Mouse (Mus musculus): ENCODE data around the gene Kcnh4. TPM values are rescaled to one million over a fixed set of nuclear protein-coding genes. Genes with fewer than 3 reads are reported as not detected.

Gene Kcnh4
- total RNA-seq, 2 experiments from 2014 or later = 1.1 to 1.8 TPM

DNA sequence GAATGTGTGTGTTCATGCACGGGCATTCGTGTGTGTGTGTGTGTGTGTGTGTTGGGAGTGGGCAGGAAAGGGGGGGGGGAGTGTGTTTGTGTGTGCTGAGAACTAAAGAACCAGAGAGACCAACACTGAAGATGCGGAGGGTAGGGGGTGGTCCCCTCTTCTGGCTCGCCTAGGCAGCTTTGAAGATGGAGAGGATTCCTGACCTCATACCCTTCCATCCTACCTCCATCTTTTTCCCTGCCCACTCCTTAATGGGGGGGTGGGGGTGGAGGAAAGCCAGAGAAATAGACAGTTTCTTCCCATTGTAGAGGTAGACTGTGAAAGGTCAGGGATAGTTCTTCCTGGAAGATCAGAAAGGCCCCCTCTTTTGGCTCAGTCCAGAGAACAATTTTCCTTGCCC, 46.6 kb downstream of the Kcnh4 start:
- DNase-seq (ENCODE audit: extremely low spot score in 1 of 2, low spot score in 1 of 2) = no peak

DNA sequence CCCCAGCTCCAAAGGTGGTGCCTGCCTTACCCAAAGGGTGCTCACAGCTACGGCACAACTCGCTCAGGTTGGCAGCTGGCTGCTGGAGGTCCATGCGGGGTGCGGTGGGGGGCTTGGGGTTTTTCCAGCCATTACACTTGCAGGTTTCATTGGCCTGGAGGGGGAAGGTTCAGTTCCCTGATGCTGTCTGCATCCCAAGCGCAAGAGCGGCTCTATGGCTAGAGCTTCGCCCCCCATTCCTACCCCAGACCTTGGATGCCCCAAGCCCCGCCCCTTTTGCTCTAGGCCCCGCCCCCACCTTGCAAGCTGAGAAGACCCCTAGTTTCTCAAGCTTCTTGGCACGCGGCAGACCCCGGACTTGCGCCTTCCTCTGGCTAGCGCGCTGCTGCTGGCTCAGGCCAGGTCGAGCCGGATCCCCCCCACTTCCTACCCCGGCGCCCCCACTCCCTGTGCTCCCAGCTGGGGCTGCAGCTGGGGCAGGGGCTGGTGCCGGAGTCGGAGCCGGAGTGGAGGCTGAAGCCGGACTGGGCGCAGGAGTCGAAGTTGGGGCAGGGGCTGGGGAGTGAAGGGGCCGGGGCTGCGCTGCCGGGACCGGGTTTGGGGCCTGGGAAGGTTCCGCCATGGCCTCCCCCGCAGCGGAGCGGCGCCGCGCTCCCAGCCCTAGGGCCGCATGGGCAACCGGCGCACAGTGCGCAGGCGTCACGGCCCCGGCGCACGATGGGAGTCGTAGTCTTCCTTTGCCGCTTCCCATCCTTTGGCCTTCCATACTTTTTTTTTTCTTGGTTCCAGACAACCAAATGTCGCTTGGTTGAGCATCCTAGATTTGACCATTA, 47.7 kb downstream of the Kcnh4 start, which contains the start of gene Kat2a:
Gene Kat2a, minus strand, starts transcription at position 683 of the 833 bp plus-strand sequence.
- DNase-seq (ENCODE audit: extremely low spot score in 1 of 2, low spot score in 1 of 2) = peak; percentile 72 to 75

DNA sequence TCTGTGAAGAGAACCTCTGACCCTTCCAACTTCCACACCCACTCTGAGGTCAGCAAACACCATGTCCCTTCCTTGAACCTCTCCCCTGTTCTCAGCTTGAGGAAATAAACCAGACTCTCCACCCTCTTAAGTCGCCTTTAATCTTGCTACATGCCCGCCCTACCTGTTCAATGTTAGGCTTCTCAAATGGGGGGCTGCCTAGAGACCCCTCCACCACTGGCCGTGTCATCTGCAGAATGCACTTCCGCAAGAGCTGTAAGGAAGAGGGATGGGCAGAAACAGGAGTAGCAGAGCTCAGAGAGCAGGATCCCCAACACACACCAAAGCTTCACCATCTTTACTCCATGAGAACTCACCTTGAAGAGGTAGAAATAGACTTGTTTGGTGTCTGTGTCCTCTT, 48.8 kb downstream of the Kcnh4 start:
- no peak for DNase-seq (ENCODE audit: extremely low spot score in 1 of 2, low spot score in 1 of 2)

DNA sequence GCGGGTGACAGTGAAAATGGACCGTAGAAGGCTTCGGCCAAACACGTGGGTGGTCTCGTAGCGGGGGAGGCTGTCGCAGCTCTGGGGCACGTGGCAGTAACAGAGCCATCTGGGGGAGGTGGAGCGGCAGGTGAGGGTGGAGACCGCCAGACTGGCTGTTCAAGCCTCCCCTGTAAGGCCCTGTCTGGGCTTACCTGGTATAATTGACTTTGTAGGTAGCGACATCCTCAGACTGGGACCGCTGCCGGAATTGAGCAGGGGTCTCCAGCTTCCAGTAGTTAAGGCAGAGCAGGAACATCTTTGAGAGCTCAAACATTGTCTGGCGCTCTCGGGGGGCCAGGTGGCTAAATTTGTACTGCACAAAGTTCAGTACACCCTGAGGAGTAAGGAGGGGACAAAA, 49.2 kb downstream of the Kcnh4 start:
- DNase-seq (ENCODE audit: extremely low spot score in 1 of 2, low spot score in 1 of 2) = no peak

DNA sequence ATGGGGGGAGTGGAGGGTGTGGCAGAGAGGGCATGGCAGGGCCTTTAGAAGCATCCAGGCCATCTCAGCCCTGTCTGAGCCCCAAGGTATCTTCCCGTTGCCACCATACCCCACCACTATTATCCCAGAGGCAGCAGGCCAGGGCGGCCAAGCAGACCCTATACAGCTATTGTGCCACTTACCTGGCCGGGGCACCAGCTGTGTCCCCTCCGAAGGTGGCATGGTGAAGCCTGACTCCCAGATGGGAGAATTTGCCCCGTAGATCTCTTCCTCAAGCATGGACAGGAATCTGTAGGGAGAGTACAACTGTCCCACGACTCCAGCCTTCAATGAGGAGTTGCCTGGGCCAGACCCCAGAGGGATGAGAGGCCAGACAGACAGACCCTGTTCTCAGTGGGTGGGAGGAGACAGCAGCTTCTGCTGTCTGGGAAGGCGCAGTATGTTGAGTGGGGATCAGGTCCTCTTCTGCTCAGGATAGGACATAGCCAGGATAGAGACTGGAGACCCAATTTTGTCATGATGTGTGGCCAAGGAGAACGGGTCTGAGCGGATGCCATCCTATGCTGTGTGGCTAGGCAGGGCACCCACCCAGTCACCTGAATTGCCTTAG, 50.4 kb downstream of the Kcnh4 start:
- DNase-seq (ENCODE audit: extremely low spot score in 1 of 2, low spot score in 1 of 2) = no peak

DNA sequence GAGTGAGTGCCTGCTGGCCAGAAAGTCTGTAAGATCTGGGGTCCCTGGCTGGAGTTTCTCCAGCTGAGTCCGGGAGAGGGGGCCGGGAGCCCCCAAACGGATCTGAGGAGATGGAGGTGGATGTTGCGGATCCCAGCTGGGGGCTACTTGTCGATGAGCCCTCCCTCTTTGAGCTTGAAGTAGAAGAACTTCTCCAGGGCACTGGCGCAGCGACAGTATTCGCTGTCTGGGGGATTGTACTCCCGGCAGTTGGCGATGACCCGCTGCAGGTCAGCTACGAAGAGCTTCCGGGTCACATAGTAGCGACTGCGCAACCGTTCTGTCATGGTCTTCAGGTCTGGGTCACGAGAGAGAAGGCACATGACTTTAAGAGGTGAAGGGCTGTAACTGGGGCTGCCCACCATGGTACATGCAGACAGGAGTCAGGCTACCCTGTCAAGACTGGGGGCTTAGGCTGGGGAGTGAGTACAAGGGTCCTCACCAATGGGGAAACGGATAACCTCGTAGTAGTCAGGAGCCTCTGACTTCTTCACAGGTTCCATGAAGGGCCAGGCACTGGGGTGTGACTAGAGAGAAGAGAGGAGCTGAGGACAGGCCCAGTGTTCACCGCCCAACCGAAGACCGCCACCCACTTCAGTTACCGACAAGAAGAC, 54.5 kb downstream of the Kcnh4 start:
- DNase-seq (ENCODE audit: extremely low spot score in 1 of 2, low spot score in 1 of 2) = no peak

DNA sequence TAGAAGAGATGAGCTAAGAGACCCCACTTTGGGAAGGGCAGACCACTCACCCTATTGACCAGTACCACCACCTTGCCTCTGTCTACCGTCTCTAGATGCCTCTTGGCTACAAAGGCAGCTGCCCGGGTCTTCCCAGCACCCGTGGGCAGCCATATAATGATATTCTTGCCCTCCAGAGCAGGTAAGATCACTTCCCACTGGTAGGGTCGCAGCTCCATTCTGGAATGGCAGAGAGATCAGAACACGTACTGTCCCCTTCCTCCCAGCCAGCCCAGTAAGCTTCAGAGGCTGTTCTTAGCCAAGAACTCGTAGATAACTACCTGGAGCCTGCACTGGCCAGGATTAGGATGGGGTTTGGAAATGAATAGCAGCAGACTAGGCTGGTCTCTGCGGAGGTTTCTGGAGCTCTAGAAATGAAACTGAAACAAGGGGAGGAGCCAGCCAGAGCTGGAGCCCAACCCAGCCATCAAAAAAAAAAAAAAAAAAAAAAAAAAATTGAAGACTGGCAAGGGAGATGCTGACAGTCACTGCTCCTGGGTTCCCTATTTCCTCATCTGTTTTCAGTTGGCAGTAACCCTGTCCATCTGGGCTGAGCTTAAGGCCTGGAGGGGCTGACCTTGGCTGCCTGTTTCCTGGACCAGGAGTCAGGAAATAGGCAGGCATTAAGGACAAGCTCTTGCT, 55.8 kb downstream of the Kcnh4 start, which contains the start of gene Dhx58:
Gene Dhx58, minus strand, starts transcription at position 421 of the 681 bp plus-strand sequence.
- no peak for DNase-seq (ENCODE audit: extremely low spot score in 1 of 2, low spot score in 1 of 2)

DNA sequence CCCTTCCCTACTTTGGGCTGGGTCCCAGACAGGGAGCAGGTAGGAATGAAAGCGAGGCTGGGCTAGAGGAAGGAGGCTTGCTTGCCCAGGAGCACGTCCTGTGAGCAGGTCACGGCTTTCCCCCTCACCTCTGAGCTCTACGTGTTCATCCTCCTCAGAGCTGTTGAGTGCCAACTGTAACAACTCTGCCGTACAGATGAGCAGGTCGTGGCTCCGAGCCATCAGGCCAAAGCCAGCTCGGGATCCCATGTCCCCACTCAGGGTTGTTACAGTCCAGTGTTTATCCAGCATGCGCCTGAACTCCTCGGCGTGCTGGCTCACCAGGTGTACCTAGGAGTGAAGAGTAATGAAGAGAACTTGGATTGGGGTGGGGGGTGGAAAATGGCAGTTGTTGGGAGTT, 56.4 kb downstream of the Kcnh4 start:
- DNase-seq (ENCODE audit: extremely low spot score in 1 of 2, low spot score in 1 of 2) = no peak

DNA sequence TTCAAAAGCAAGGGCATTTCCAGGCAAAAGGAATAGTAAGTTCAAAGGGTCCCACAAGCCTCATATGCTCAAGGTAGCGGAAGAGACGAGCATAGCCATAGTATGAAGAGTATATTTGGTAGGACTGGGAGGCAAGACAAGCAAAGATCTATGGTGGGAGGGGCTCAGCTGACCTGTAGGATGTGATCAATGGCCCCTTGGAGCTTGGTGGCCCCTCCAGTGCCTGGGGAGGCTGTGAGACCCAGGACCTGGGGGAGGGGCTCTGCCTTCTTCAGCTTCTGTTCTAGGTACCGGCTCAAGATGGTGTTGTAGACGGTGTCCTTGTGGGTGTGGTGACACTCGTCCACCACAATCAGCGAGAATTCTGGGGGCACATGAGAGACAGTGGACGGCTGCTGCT, 56.8 kb downstream of the Kcnh4 start:
- DNase-seq (ENCODE audit: extremely low spot score in 1 of 2, low spot score in 1 of 2) = no peak

DNA sequence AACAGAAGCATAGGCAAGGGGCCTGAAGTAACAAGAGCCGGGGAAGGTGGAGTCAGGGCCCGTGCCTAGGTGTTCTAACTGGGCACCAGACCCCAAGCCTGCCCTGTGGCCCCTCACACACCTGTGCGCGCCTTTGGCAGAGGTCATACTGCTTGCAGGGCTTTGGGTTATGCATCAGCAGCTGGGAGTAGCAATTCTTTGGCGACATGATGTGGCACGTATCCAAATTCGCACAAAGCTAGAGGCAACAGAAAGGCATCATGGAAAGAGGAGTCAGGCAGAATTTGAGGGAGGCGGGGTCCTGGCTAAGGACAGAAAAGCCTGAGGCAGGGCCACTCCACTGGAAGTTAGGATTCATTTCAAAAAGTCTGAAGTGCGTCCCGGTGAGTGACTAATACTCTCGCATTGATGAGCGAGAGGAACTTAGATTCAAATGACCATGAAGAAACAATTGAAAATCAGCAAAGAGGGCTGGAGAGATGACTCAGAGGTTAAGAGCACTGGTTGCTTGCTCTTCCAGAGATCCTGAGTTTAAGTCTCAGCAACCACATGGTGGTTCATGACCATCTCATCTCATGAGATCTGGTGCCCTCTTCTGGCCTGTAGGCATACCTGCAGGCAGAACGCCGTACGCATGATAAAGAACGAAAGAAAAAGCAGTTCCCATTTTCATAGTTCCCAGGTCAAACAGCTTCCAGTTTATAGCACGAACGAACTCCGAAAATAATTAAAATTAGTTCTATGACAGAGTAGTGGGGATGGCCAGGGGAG, 57.5 kb downstream of the Kcnh4 start:
- DNase-seq (ENCODE audit: extremely low spot score in 1 of 2, low spot score in 1 of 2) = peak in 1 of 2 experiments; percentile 66

DNA sequence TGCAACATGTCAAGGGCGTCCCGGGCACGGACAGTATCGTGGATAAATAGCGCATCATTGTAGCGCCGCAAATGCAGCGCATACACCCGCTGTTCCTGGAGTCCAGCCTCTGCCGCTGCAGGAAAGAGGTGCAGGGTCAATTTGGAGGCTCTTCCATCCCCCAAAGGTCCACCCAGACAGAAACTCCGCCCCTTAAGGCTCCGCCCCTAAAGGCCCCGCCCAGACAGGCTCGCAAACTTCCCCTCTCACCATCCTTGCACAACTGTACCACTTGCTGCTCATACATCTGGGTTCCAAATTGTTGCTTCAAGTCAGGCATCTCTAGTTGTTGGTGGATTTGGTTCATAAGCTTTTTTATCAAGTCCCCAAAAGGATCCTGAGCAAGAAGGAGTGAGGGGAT, 58.4 kb downstream of the Kcnh4 start:
- DNase-seq (ENCODE audit: extremely low spot score in 1 of 2, low spot score in 1 of 2) = no peak

DNA sequence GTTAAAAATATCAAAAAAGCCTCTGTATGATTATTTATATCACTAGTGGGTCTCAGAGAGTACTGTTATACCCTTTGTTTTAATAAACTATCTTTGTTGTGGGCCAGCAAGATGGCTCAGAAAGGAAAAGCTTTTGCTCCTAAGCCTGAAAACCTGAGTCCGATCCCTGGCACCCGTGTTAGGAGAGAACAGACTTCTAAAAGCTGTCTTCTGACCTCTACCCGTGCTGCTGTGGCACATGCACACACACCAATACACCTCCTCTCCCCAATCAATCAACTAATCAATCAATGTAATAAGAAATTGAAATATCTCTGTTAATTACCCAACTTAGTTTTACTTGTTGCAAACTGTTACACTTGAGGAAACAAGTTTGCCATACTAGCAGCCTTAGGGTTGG, 59.0 kb downstream of the Kcnh4 start:
- no peak for DNase-seq (ENCODE audit: extremely low spot score in 1 of 2, low spot score in 1 of 2)

DNA sequence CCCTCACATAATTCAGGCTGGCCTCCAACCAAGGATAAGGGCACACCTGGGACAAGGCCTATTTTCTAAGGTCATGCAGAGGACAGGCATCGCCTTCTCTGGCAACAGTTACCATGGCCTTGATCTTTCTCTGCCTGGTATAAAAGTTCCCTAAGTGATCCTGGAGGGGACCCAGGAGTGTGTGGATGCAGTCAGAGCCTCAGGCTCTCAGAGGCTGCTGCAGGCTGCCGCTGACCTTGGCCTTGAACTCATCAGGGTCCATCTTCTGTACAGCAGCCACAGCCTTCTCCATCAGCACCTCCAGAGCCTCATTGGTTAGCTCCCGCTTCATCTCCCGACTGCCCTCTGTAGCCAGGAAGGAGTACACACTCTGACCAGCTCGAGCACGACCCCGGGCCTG, 61.8 kb downstream of the Kcnh4 start:
- DNase-seq (ENCODE audit: extremely low spot score in 1 of 2, low spot score in 1 of 2) = no peak

DNA sequence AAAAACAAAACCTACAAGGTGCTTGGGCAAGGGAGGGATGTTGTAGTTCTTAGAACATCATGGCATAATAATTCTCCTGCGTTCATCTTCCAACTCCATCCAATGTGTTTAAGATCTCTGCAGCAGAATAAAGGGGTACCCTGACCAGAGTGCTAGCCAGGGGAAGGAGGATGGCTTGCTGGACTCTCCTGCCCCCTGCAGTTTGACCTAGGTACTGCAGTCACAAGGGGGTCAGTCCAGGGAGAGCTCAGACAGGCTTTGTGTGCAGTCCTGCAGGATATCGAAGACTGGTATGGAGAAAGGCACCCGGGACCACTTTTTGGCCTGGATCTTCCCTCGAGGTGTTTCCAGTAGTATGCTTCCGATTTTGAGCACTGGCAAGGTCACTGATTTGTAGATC, 64.8 kb downstream of the Kcnh4 start:
- peak; percentile 79 to 93 for DNase-seq (ENCODE audit: extremely low spot score in 1 of 2, low spot score in 1 of 2)

DNA sequence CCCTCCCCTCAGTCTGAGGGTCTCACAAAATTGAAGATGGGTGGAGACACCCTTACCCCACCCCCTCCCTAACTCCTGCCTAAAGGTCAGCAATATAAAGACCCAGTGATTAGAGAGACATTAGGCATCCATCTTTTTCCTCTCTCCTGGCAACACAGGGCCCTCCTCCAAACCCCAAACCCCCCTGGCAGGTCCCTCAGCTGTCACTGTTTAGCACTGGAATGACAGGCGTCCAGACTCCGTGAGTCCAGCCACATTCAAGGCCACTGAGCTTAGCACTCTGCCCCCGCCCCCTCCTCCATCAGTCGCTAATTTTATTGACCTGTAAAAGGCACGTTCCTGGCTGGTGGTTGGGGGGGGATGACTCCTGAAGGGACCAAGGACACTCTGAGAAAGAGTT, 66.6 kb downstream of the Kcnh4 start:
- DNase-seq (ENCODE audit: extremely low spot score in 1 of 2, low spot score in 1 of 2) = no peak

DNA sequence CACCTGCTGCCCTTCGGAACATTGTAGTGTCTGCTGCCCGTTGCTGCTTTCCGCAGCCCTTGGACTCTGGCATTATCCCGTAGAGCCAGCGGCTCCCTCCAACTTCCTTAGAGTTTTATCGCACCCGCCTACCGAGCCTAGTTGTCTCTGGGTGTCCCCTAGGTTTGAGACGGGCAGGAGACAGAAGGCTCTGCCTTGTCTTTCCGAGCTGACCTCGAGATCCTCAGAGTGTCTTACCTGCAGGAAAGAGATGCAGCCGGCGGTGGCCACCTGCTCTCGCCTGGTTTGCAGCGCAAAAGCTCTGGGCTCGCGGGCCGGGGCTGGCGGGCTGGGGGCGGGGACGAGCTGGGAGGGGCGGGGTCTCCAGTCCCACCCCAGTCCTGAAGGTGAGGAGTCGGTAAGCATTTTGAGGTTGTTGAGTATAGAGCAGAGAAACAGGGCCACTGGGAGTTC, 67.6 kb downstream of the Kcnh4 start, which contains the start of gene Zfp385c:
Gene Zfp385c, minus strand, starts transcription at position 292 of the 453 bp plus-strand sequence.
- no peak for DNase-seq (ENCODE audit: extremely low spot score in 1 of 2, low spot score in 1 of 2)

DNA sequence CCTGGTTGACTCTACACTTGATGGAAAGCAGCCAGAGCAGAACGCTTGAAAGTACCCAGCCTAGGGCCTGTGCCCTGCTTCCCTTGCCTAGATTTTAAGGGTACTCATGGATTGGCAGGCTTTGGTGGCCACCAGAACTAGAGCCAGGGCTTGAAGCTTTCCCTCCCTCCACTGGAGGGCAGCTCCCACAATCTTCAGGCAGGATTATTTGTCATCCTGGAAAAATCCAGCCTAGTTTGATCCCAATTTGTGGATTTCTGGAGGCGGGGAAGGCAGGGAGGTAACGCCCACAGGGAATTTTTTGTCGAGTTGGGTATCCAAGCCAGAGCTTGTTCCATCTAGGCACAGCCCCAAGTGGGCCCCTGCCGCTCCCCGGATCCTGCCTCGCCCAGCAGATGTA, 69.4 kb downstream of the Kcnh4 start:
- no peak for DNase-seq (ENCODE audit: extremely low spot score in 1 of 2, low spot score in 1 of 2)
